Mouse (Mus musculus): ENCODE measurements around the gene E130208F15Rik. TPM values are rescaled to one million over a fixed set of nuclear protein-coding genes. Genes with fewer than 3 reads are reported as not detected.

E130208F15Rik gene
- polyA plus RNA-seq, 1 experiment from 2014 or later: not detected

GRCm38 (mm10) chr7:30286701-30287410 is 34.7 kb upstream of the E130208F15Rik start:
- Histone ChIP-seq H3K9me3 (ENCODE audit: control insufficient read depth, low read length) (no peaks in the 10 kb centered on the region), H3K27ac (ENCODE audit: low read depth) (no peak overlapping the region), H3K4me2 (ENCODE audit: low read length) (no peak overlapping the region), H3K36me3 (ENCODE audit: control insufficient read depth, insufficient read depth, low read length) (no peaks in the 10 kb centered on the region), H3K9ac (ENCODE audit: low read length) (no peak overlapping the region), H3K27me3 (replicated peaks; ENCODE audit: control insufficient read depth, insufficient read depth, low read length) (no peaks in the 10 kb centered on the region), H3K4me3 (ENCODE audit: low read depth, low read length) (no peak overlapping the region), H3K4me1 (replicated peaks; ENCODE audit: control insufficient read depth, insufficient read depth, low read length) (peaks cover 6% of the 10 kb centered on the region)
- no peak for ATAC-seq (replicated peaks; ENCODE audit: low FRiP score, low TSS enrichment, low read depth)
- no peak for DNase-seq (ENCODE audit: low spot score)
- WGBS: 74% methylated on average over 8 of the region's 8 CpGs

- Histone ChIP-seq H3K9ac (ENCODE audit: low read length) (no peak overlapping the region), H3K4me3 (ENCODE audit: low read depth, low read length) (no peak overlapping the region), H3K9me3 (ENCODE audit: control insufficient read depth, low read length) (no peaks in the 10 kb centered on the region), H3K4me1 (replicated peaks; ENCODE audit: control insufficient read depth, insufficient read depth, low read length) (peaks cover 6% of the 10 kb centered on the region), H3K36me3 (ENCODE audit: control insufficient read depth, insufficient read depth, low read length) (no peaks in the 10 kb centered on the region), H3K27ac (ENCODE audit: low read depth) (no peak overlapping the region), H3K4me2 (ENCODE audit: low read length) (no peak overlapping the region), H3K27me3 (replicated peaks; ENCODE audit: control insufficient read depth, insufficient read depth, low read length) (no peaks in the 10 kb centered on the region)
- ATAC-seq (replicated peaks; ENCODE audit: low FRiP score, low TSS enrichment, low read depth) (no peak), DNase-seq (ENCODE audit: low spot score) (no peak)
- 62% methylated on average over 6 of the region's 6 CpGs for WGBS
Measured at GRCm38 (mm10) chr7:30288046-30288445, 33.5 kb upstream of the E130208F15Rik start.

DNA sequence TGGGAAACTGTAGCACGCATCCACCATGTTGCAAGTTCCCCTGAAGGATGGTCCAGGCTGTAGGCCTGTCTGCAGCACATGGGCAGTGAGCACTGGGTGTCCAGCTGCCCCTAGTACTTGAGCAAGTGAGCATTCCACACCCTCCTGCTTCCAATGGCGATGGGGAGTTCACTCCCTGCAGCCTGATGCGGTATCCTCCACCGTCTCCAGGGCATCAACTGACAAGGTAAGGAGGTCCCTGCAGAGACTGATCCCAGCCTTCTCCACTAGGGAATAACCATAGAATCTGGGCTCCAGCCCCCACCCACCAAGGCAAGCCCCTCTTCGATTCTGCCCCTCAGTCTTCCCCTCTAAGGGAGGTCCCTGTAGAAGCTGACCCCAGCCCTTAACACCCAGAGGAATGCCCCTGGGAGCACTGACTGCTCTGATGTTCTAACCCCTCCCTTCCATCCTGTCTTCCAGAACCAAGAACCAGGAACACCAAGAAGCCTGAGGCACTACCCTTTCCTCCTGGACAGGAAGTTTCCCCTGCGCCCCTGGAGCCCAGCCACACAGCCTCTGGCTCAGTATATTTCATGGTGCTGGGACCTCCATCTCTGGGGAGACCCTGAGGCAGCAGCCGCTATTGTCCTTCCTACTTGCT is 32.3 kb upstream of the E130208F15Rik start:
- ATAC-seq (replicated peaks; ENCODE audit: low FRiP score, low TSS enrichment, low read depth): no peak
- Histone ChIP-seq H3K9me3 (ENCODE audit: control insufficient read depth, low read length) (no peaks in the 10 kb centered on the region), H3K27ac (ENCODE audit: low read depth) (0 out of 2 replicates have a peak overlapping the region, but pooled peaks have one; percentile 35), H3K27me3 (replicated peaks; ENCODE audit: control insufficient read depth, insufficient read depth, low read length) (no peaks in the 10 kb centered on the region), H3K36me3 (ENCODE audit: control insufficient read depth, insufficient read depth, low read length) (peaks cover 7% of the 10 kb centered on the region), H3K4me2 (ENCODE audit: low read length) (no peak overlapping the region), H3K4me1 (replicated peaks; ENCODE audit: control insufficient read depth, insufficient read depth, low read length) (peaks cover 6% of the 10 kb centered on the region), H3K9ac (ENCODE audit: low read length) (no peak overlapping the region), H3K4me3 (ENCODE audit: low read depth, low read length) (no peak overlapping the region)
- DNase-seq (ENCODE audit: low spot score): no peak
- WGBS: 70% methylated on average over 7 of the region's 7 CpGs

- Histone ChIP-seq H3K9ac (ENCODE audit: low read length) (no peak overlapping the region), H3K36me3 (ENCODE audit: control insufficient read depth, insufficient read depth, low read length) (peaks cover 9% of the 10 kb centered on the region), H3K4me1 (replicated peaks; ENCODE audit: control insufficient read depth, insufficient read depth, low read length) (peaks cover 6% of the 10 kb centered on the region), H3K27ac (ENCODE audit: low read depth) (0 out of 2 replicates have a peak overlapping the region, but pooled peaks have one; percentile 35), H3K27me3 (replicated peaks; ENCODE audit: control insufficient read depth, insufficient read depth, low read length) (no peaks in the 10 kb centered on the region), H3K4me2 (ENCODE audit: low read length) (no peak overlapping the region), H3K4me3 (ENCODE audit: low read depth, low read length) (no peak overlapping the region), H3K9me3 (ENCODE audit: control insufficient read depth, low read length) (no peaks in the 10 kb centered on the region)
- 53% methylated on average over 10 of the region's 10 CpGs for WGBS
- DNase-seq (ENCODE audit: low spot score) (no peak), ATAC-seq (replicated peaks; ENCODE audit: low FRiP score, low TSS enrichment, low read depth) (peak; percentile 53; the same call in 1 of the 2 replicates)
Measured at GRCm38 (mm10) chr7:30289714-30290399, 31.7 kb upstream of the E130208F15Rik start.

- peak within 1 kb of the TSS; percentile 64 for H3K4me3 ChIP-seq (ENCODE audit: low read depth, low read length)
- no peaks in the 10 kb centered on the region for H3K27me3 ChIP-seq (replicated peaks; ENCODE audit: control insufficient read depth, insufficient read depth, low read length)
- peaks cover 19% of the 10 kb centered on the region for H3K36me3 ChIP-seq (ENCODE audit: control insufficient read depth, insufficient read depth, low read length)
- 8% methylated on average over 35 of the region's 35 CpGs for WGBS
- DNase-seq (ENCODE audit: low spot score) (peak; percentile 84), ATAC-seq (replicated peaks; ENCODE audit: low FRiP score, low TSS enrichment, low read depth) (peak; percentile 73)
- H3K27ac ChIP-seq (ENCODE audit: low read depth): peak within 1 kb of the TSS; percentile 54
- peaks cover 6% of the 10 kb centered on the region for H3K4me1 ChIP-seq (replicated peaks; ENCODE audit: control insufficient read depth, insufficient read depth, low read length)
- peak within 1 kb of the TSS; percentile 48 for H3K9ac ChIP-seq (ENCODE audit: low read length)
- no peaks in the 10 kb centered on the region for H3K9me3 ChIP-seq (ENCODE audit: control insufficient read depth, low read length)
- peak within 1 kb of the TSS; percentile 51 for H3K4me2 ChIP-seq (ENCODE audit: low read length)
Measured at GRCm38 (mm10) chr7:30291215-30292131, 30.1 kb upstream of the E130208F15Rik start, which contains the start of gene Clip3. Gene Clip3 (plus strand): TSS chr7:30291728.

GRCm38 (mm10) chr7:30293795-30294194 is 27.7 kb upstream of the E130208F15Rik start:
- 84% methylated on average over 13 of the region's 13 CpGs for WGBS
- no peak overlapping the region for H3K9ac ChIP-seq (ENCODE audit: low read length)
- no peaks in the 10 kb centered on the region for H3K27me3 ChIP-seq (replicated peaks; ENCODE audit: control insufficient read depth, insufficient read depth, low read length)
- H3K9me3 ChIP-seq (ENCODE audit: control insufficient read depth, low read length): no peaks in the 10 kb centered on the region
- no peak for ATAC-seq (replicated peaks; ENCODE audit: low FRiP score, low TSS enrichment, low read depth)
- H3K36me3 ChIP-seq (ENCODE audit: control insufficient read depth, insufficient read depth, low read length): peaks cover 41% of the 10 kb centered on the region
- no peak for DNase-seq (ENCODE audit: low spot score)
- no peak overlapping the region for H3K4me3 ChIP-seq (ENCODE audit: low read depth, low read length)
- no peak overlapping the region for H3K27ac ChIP-seq (ENCODE audit: low read depth)
- no peak overlapping the region for H3K4me2 ChIP-seq (ENCODE audit: low read length)
- peaks cover 6% of the 10 kb centered on the region for H3K4me1 ChIP-seq (replicated peaks; ENCODE audit: control insufficient read depth, insufficient read depth, low read length)

GRCm38 (mm10) chr7:30294296-30294695 is 27.2 kb upstream of the E130208F15Rik start:
- WGBS: 87% methylated on average over 5 of the region's 5 CpGs

DNA sequence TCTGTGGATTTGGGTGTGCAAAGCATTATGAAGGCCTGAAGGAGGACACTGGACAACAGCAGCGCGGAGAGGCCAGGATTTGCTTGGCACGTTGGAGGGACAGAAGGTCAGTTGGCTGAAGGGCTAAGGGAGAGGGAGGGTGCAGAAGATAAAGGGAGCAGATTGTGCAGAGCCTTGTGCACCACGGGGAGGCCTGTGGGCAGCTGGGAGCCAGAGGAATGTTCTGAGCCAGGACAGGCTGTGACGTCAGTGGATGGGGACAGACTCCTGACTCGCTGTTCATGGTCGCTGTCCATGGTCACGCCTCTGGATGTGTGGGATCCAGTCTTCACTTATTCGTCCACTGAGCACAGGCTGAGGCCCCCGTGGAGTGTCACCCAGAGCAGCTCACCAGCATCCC is 26.4 kb upstream of the E130208F15Rik start:
- no peaks in the 10 kb centered on the region for H3K9me3 ChIP-seq (ENCODE audit: control insufficient read depth, low read length)

More at GRCm38 (mm10) chr7:30294296-30294695, 27.2 kb upstream of the E130208F15Rik start:
- peaks cover 46% of the 10 kb centered on the region for H3K36me3 ChIP-seq (ENCODE audit: control insufficient read depth, insufficient read depth, low read length)
- H3K4me2 ChIP-seq (ENCODE audit: low read length): no peak overlapping the region
- ATAC-seq (replicated peaks; ENCODE audit: low FRiP score, low TSS enrichment, low read depth) (no peak), DNase-seq (ENCODE audit: low spot score) (no peak)
- H3K27ac ChIP-seq (ENCODE audit: low read depth): no peak overlapping the region
- no peaks in the 10 kb centered on the region for H3K9me3 ChIP-seq (ENCODE audit: control insufficient read depth, low read length)
- H3K27me3 ChIP-seq (replicated peaks; ENCODE audit: control insufficient read depth, insufficient read depth, low read length): no peaks in the 10 kb centered on the region
- H3K4me1 ChIP-seq (replicated peaks; ENCODE audit: control insufficient read depth, insufficient read depth, low read length): peaks cover 6% of the 10 kb centered on the region
- H3K9ac ChIP-seq (ENCODE audit: low read length): no peak overlapping the region
- no peak overlapping the region for H3K4me3 ChIP-seq (ENCODE audit: low read depth, low read length)

More for the DNA sequence above, 26.4 kb upstream of the E130208F15Rik start:
- DNase-seq (ENCODE audit: low spot score): no peak
- H3K27ac ChIP-seq (ENCODE audit: low read depth): no peak overlapping the region
- no peak overlapping the region for H3K9ac ChIP-seq (ENCODE audit: low read length)
- H3K4me3 ChIP-seq (ENCODE audit: low read depth, low read length): no peak overlapping the region
- 57% methylated on average over 10 of the region's 10 CpGs for WGBS
- peaks cover 53% of the 10 kb centered on the region for H3K36me3 ChIP-seq (ENCODE audit: control insufficient read depth, insufficient read depth, low read length)
- no peak for ATAC-seq (replicated peaks; ENCODE audit: low FRiP score, low TSS enrichment, low read depth)
- peaks cover 6% of the 10 kb centered on the region for H3K4me1 ChIP-seq (replicated peaks; ENCODE audit: control insufficient read depth, insufficient read depth, low read length)
- H3K27me3 ChIP-seq (replicated peaks; ENCODE audit: control insufficient read depth, insufficient read depth, low read length): no peaks in the 10 kb centered on the region
- H3K4me2 ChIP-seq (ENCODE audit: low read length): no peak overlapping the region
